Mouse (Mus musculus): Measurements from ENCODE around the gene Shf.
"Not testable (repeated sequence)": the region's sequence is repeated elsewhere in the genome, so short reads cannot be mapped to it uniquely, and the experiment has no call there.

The Shf gene

GRCm38 (mm10) chr2:122368995-122369739, at the start of gene Shf:
TSS of gene Shf (minus strand) at chr2:122369162.
- peak; percentile 84 for DNase-seq (ENCODE audit: low spot score)

DNA sequence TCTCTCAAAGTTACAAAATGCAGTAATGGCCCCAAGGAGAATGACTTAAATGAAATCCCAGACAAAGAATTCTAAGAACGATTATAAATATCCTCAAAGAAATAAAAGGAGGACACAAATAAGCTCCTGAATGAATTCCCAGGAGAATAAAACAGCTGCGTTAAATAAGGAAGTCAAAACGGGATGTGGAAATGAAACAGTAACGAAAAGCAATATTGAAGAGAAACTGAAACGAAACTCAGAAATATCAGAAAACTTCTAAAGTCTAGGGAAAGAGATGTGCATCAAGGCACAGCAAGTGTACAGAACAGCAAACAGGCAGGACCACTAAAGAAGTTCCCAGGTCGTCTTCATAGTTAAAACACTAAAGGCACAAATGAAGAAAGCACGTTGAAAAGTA, 40.0 kb upstream of the Shf start:
- no peak for DNase-seq (ENCODE audit: low spot score)

- no peak for DNase-seq (ENCODE audit: low spot score)
Measured at GRCm38 (mm10) chr2:122407607-122408006, 38.6 kb upstream of the Shf start.

DNA sequence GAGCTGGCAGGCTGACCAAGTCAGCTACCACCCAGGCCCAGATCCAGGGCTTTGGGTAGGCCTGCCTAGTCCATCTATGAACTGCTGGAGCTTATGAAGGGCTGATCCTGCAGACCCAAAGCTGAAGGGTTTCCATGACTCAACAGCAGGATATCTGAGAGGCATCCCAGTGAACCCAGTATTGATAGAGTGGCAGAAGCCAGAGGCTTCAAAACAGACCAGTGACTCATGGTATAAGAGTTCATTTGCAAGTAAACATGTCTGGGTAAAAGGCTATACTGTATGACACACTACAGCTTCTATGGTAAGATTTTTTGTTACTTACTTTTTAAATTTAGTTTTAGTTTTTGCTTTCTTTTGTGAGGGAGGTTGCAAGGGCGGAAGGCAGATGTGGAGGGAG, 27.2 kb upstream of the Shf start:
- no peak for DNase-seq (ENCODE audit: low spot score)

DNA sequence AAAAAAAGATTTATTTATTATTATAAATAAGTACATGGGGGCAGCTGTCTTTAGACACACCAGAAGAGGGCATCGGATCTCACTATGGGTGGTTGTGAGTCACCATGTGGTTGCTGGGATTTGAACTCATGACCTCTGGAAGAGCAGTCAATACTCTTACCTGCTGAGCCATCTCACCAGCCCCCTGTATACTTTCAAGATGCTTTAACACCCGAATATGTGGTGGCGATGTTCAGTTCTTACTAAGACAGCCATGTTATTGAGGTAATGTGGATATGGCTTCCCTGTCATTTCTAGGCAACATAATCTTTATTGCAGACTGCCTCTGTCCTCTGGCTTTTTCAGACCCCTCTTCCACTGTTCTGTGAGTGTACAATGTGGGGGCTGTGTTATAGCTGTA, 18.2 kb upstream of the Shf start:
- DNase-seq (ENCODE audit: low spot score) = not testable (repeated sequence)

- DNase-seq (ENCODE audit: low spot score) = no peak
Measured at GRCm38 (mm10) chr2:122385095-122385494, 16.1 kb upstream of the Shf start.

DNA sequence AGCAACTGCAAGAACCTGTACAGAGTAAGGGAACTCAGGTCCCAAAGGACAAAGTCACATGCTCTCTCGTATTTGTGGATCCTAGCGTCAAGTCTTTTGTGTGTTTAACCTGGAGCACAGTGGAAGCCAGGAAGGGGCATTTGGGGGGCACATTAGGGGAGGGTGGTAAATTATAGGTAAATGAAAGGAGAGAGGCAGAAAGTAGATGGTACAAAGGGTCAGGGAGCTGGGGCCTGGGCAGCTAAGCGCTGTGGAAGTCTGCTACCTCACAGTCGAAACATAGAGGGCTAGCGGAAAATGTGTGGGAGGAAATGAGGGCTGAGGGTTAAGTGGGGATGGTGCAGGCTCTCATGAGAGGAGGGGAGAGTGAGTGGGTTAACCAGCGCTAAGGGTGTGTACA, 13.2 kb upstream of the Shf start:
- DNase-seq (ENCODE audit: low spot score) = no peak

GRCm38 (mm10) chr2:122381329-122382103, 12.6 kb upstream of the Shf start:
- no peak for DNase-seq (ENCODE audit: low spot score)

GRCm38 (mm10) chr2:122380768-122381311, 11.9 kb upstream of the Shf start:
- no peak for DNase-seq (ENCODE audit: low spot score)

DNA sequence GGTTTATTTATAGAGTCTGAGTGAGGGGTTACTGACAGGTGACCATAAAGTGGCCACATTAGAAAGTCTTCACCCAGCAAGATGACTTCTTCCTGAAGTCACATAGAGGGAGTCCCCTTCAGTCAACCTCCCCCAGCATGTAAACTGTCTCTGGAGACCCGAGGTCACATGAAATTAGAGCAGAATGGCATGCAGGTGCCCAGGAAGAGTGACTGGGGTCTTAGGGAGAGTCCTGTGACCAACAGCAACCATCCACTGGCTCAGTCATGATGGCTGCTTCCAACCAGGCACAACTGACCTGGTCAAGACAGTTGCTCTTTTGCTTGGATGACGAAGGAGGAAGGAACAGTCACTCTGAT, 10.3 kb upstream of the Shf start:
- no peak for DNase-seq (ENCODE audit: low spot score)

- DNase-seq (ENCODE audit: low spot score) = no peak
Measured at GRCm38 (mm10) chr2:122378421-122379291, 9.7 kb upstream of the Shf start.

GRCm38 (mm10) chr2:122377751-122378246, 8.8 kb upstream of the Shf start:
- DNase-seq (ENCODE audit: low spot score) = no peak

DNA sequence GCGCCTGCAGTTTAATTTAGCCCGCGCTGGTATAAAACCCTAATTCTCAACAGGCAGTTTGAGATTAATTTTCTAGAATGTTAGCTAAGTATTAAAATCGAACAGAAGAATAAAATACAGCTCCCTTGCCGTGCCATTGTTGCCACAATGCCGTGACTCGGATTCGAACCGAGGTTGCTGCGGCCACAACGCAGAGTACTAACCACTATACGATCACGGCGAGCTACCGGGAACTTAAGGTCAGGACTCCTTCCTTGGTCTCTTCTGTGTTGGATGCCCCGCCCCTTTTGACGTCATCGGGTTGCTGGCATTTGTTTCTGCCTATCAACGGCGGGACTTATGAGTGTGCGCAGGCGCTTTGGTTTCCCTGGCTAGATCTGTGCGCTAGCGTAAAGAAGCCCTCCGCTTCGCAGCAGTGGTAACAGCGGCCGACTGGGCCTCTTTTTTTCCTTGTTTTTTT, 8.3 kb upstream of the Shf start:
- DNase-seq (ENCODE audit: low spot score) = peak; percentile 99

- no peak for DNase-seq (ENCODE audit: low spot score)
Measured at GRCm38 (mm10) chr2:122376041-122376561, 7.1 kb upstream of the Shf start.

- peak; percentile 89 for DNase-seq (ENCODE audit: low spot score)
Measured at GRCm38 (mm10) chr2:122375391-122375991, 6.5 kb upstream of the Shf start.

GRCm38 (mm10) chr2:122374666-122375331, 5.8 kb upstream of the Shf start:
- no peak for DNase-seq (ENCODE audit: low spot score)

GRCm38 (mm10) chr2:122374012-122374411, 5.0 kb upstream of the Shf start:
- no peak for DNase-seq (ENCODE audit: low spot score)

GRCm38 (mm10) chr2:122372541-122372940, 3.6 kb upstream of the Shf start:
- no peak for DNase-seq (ENCODE audit: low spot score)

GRCm38 (mm10) chr2:122372067-122372466, 3.1 kb upstream of the Shf start:
- DNase-seq (ENCODE audit: low spot score) = no peak

- DNase-seq (ENCODE audit: low spot score) = no peak
Measured at GRCm38 (mm10) chr2:122370101-122370750, 1.3 kb upstream of the Shf start.

Data from ovary, postnatal 10 days (tissue).